Mouse (Mus musculus) CD8-positive naive resting alpha-beta T cell, adult 2 months (primary cell): ENCODE measurements at regions not wholly inside any gene's neighbourhood (a gene's known extent, or its start where the extent isn't known, plus 50 kb on each side); places are given as distances from the start of the nearest gene placed in this dataset.
A peak's percentile ranks its signal among the peaks of the same experiment; 100 is the strongest.
"Not testable (repeated sequence)": the region's sequence is repeated elsewhere in the genome, so short reads cannot be mapped to it uniquely, and the experiment has no call there.

ENCODE experiments used
- DNase-seq, 2 experiments: peaks; one replicate each; pipeline ENCODE4 v3.0.0; 2022; ENCODE audit warnings: low read depth in 2 of 2, low spot score in 2 of 2

GRCm38 (mm10) chr13:89375526-89376474 is 163.8 kb upstream of the Hapln1 start:
- no peak for DNase-seq

- no peak for DNase-seq
Measured at GRCm38 (mm10) chr13:89378365-89378764, 161.2 kb upstream of the Hapln1 start.

GRCm38 (mm10) chr13:89383619-89384190 is 155.9 kb upstream of the Hapln1 start:
- not testable (repeated sequence) for DNase-seq

- no peak for DNase-seq
Measured at GRCm38 (mm10) chr13:89384598-89385145, 154.9 kb upstream of the Hapln1 start.

- no peak for DNase-seq
Measured at GRCm38 (mm10) chr13:89387416-89387815, 152.2 kb upstream of the Hapln1 start.

- DNase-seq = no peak
Measured at GRCm38 (mm10) chr13:89389149-89389548, 150.4 kb upstream of the Hapln1 start.

GRCm38 (mm10) chr13:89394717-89395344 is 144.8 kb upstream of the Hapln1 start:
- no peak for DNase-seq

GRCm38 (mm10) chr13:89395851-89396250 is 143.7 kb upstream of the Hapln1 start:
- no peak for DNase-seq

GRCm38 (mm10) chr13:89401084-89401671 is 138.4 kb upstream of the Hapln1 start:
- peak; percentile 4 to 41 for DNase-seq

GRCm38 (mm10) chr13:89410504-89410903 is 129.1 kb upstream of the Hapln1 start:
- no peak for DNase-seq

- no peak for DNase-seq
Measured at GRCm38 (mm10) chr13:89412768-89413487, 126.7 kb upstream of the Hapln1 start.

GRCm38 (mm10) chr13:89418804-89419203 is 120.8 kb upstream of the Hapln1 start:
- DNase-seq = no peak

- no peak for DNase-seq
Measured at GRCm38 (mm10) chr13:89421833-89422232, 117.8 kb upstream of the Hapln1 start.

- DNase-seq = no peak
Measured at GRCm38 (mm10) chr13:89423491-89423890, 116.1 kb upstream of the Hapln1 start.

GRCm38 (mm10) chr13:89428272-89429071 is 111.1 kb upstream of the Hapln1 start:
- peak in 1 of 2 experiments; percentile 3 for DNase-seq

- DNase-seq = no peak
Measured at GRCm38 (mm10) chr13:89444847-89445246, 94.7 kb upstream of the Hapln1 start.

- DNase-seq = no peak
Measured at GRCm38 (mm10) chr13:89453819-89454218, 85.8 kb upstream of the Hapln1 start.

- no peak for DNase-seq
Measured at GRCm38 (mm10) chr13:89454249-89455018, 85.2 kb upstream of the Hapln1 start.

- no peak for DNase-seq
Measured at GRCm38 (mm10) chr13:89463746-89464145, 75.8 kb upstream of the Hapln1 start.
